Mouse (Mus musculus) heart, embryonic 11.5 days (tissue): ENCODE results near the gene Tmem170b. TPM values are rescaled to one million over a fixed set of nuclear protein-coding genes. Genes with fewer than 3 reads are reported as not detected.

Source experiments
- ATAC-seq: fragments of 200-750 bp; cut with Nextera tagmentation; replicated peaks from 2 replicates; pipeline ENCODE4 v1.8.0; 2017; ENCODE audit warnings: moderate library complexity; ENCODE audit not compliant: insufficient number of reproducible peaks, low FRiP score, low TSS enrichment
- H3K27ac ChIP-seq: fragments of 300-500 bp; sonication (generic); 2 replicates; pipeline ENCODE4 v1.5.1; 2014; ENCODE audit warnings: mild to moderate bottlenecking, low read depth, low read length
- H3K27me3 ChIP-seq: fragments of 300-500 bp; sonication (generic); 2 replicates; pipeline ENCODE4 v1.6.1; 2014; ENCODE audit warnings: mild to moderate bottlenecking, low read length, mixed read lengths; ENCODE audit not compliant: control insufficient read depth, insufficient read depth
- H3K36me3 ChIP-seq: fragments of 300-500 bp; sonication (generic); 2 replicates; pipeline ENCODE4 v1.6.1; 2014; ENCODE audit warnings: mild to moderate bottlenecking, low read length, moderate library complexity, mixed read lengths; ENCODE audit not compliant: control insufficient read depth, insufficient read depth
- H3K4me1 ChIP-seq: fragments of 300-500 bp; sonication (generic); 2 replicates; pipeline ENCODE4 v1.6.1; 2014; ENCODE audit warnings: low read length; ENCODE audit not compliant: control insufficient read depth, insufficient read depth
- H3K4me2 ChIP-seq: fragments of 300-500 bp; sonication (generic); 2 replicates; pipeline ENCODE4 v1.6.1; 2014; ENCODE audit warnings: mild to moderate bottlenecking, moderate library complexity
- H3K4me3 ChIP-seq: fragments of 300-500 bp; sonication (generic); 2 replicates; pipeline ENCODE4 v1.5.1; 2014; ENCODE audit warnings: low read depth, low read length
- H3K9ac ChIP-seq: fragments of 300-500 bp; sonication (generic); 2 replicates; pipeline ENCODE4 v1.6.1; 2014; ENCODE audit warnings: mild to moderate bottlenecking, low read depth, low read length, moderate library complexity
- H3K9me3 ChIP-seq: fragments of 300-500 bp; sonication (generic); replicated peaks from 2 replicates; pipeline ENCODE4 v1.6.1; 2016; ENCODE audit warnings: low read length; ENCODE audit not compliant: control insufficient read depth
- WGBS: fragments of 180-500 bp; shearing (Covaris S2); extraction: QIAGEN DNeasy Blood & Tissue Kit; methylation state at CpG from one replicate; pipeline ENCODE4 v1.1.7; 2014; ENCODE audit not compliant: insufficient replicate concordance; 5-methylcytosine and 5-hydroxymethylcytosine counted together
- polyA plus RNA-seq: library from polyadenylated mRNA; unstranded; fragments of >200 nt; fragmentation: Nextera tagmentation; extraction: Ambion mirVana; gene quantifications from 2 replicates; pipeline ENCODE4 v1.2.1, GENCODE M21; 2014

Gene Tmem170b
- polyA plus RNA-seq, 1 experiment from 2014 or later, result 17.6 TPM

GRCm38 (mm10) chr13:41624123-41624522, 18.4 kb downstream of the Tmem170b start:
- Histone ChIP-seq H3K36me3 (no peaks in the 10 kb centered on the region), H3K27me3 (no peaks in the 10 kb centered on the region), H3K9ac (no peak overlapping the region), H3K9me3 (no peaks in the 10 kb centered on the region), H3K4me3 (no peak overlapping the region), H3K27ac (no peak overlapping the region), H3K4me2 (no peak overlapping the region), H3K4me1 (peaks cover 7% of the 10 kb centered on the region; the same call in 1 of the 2 replicates)
- ATAC-seq, result no peak
- 79% methylated on average over 1 of the region's 1 CpGs for WGBS

- Histone ChIP-seq H3K4me1 (peaks cover 4% of the 10 kb centered on the region; the same call in 1 of the 2 replicates), H3K9ac (no peak overlapping the region), H3K4me2 (no peak overlapping the region), H3K9me3 (no peaks in the 10 kb centered on the region), H3K27me3 (no peaks in the 10 kb centered on the region), H3K36me3 (no peaks in the 10 kb centered on the region), H3K4me3 (no peak overlapping the region), H3K27ac (no peak overlapping the region)
- 74% methylated on average over 3 of the region's 3 CpGs for WGBS
- ATAC-seq, result no peak
Measured at GRCm38 (mm10) chr13:41625248-41625647, 19.5 kb downstream of the Tmem170b start.

GRCm38 (mm10) chr13:41627277-41627916, 21.7 kb downstream of the Tmem170b start:
- H3K36me3 ChIP-seq, result no peaks in the 10 kb centered on the region
- H3K4me3 ChIP-seq, result no peak overlapping the region

GRCm38 (mm10) chr13:41634401-41634818, 28.7 kb downstream of the Tmem170b start:
- Histone ChIP-seq H3K4me2 (no peak overlapping the region), H3K9me3 (no peaks in the 10 kb centered on the region), H3K9ac (no peak overlapping the region), H3K4me1 (0 out of 2 replicates have a peak, but pooled peaks cover 3% of the 10 kb centered on the region), H3K27me3 (no peaks in the 10 kb centered on the region), H3K4me3 (no peak overlapping the region), H3K36me3 (no peaks in the 10 kb centered on the region), H3K27ac (no peak overlapping the region)
- 27% methylated on average over 13 of the region's 13 CpGs for WGBS
- ATAC-seq, result no peak

More at GRCm38 (mm10) chr13:41627277-41627916, 21.7 kb downstream of the Tmem170b start:
- Histone ChIP-seq H3K4me2 (no peak overlapping the region), H3K9ac (no peak overlapping the region), H3K27ac (no peak overlapping the region), H3K4me1 (peaks cover 4% of the 10 kb centered on the region; the same call in 1 of the 2 replicates), H3K9me3 (no peaks in the 10 kb centered on the region), H3K27me3 (no peaks in the 10 kb centered on the region)
- ATAC-seq, result no peak
- 66% methylated on average over 3 of the region's 3 CpGs for WGBS

- WGBS, result 86% methylated on average over 4 of the region's 4 CpGs
- H3K4me2 ChIP-seq, result no peak overlapping the region
- no peak for ATAC-seq
Measured at GRCm38 (mm10) chr13:41638083-41638482, 32.4 kb downstream of the Tmem170b start.

GRCm38 (mm10) chr13:41642851-41643250, 37.1 kb downstream of the Tmem170b start:
- H3K36me3 ChIP-seq, result no peaks in the 10 kb centered on the region
- no peaks in the 10 kb centered on the region for H3K27me3 ChIP-seq
- 20% methylated on average over 6 of the region's 6 CpGs for WGBS
- H3K9me3 ChIP-seq, result no peaks in the 10 kb centered on the region
- no peak overlapping the region for H3K4me3 ChIP-seq
- H3K27ac ChIP-seq, result no peak overlapping the region
- peaks cover 22% of the 10 kb centered on the region for H3K4me1 ChIP-seq
- H3K9ac ChIP-seq, result no peak overlapping the region
- no peak for ATAC-seq
- H3K4me2 ChIP-seq, result no peak overlapping the region

More at GRCm38 (mm10) chr13:41638083-41638482, 32.4 kb downstream of the Tmem170b start:
- Histone ChIP-seq H3K4me3 (no peak overlapping the region), H3K27me3 (no peaks in the 10 kb centered on the region), H3K9me3 (no peaks in the 10 kb centered on the region), H3K9ac (no peak overlapping the region), H3K4me1 (0 out of 2 replicates have a peak, but pooled peaks cover 3% of the 10 kb centered on the region), H3K27ac (no peak overlapping the region), H3K36me3 (no peaks in the 10 kb centered on the region)

GRCm38 (mm10) chr13:41643798-41644197, 38.1 kb downstream of the Tmem170b start:
- no peaks in the 10 kb centered on the region for H3K9me3 ChIP-seq
- H3K9ac ChIP-seq, result peak overlapping the region; percentile 7; the same call in 1 of the 2 replicates
- no peak overlapping the region for H3K4me3 ChIP-seq
- peak overlapping the region; percentile 96 for H3K27ac ChIP-seq
- H3K4me2 ChIP-seq, result 0 out of 2 replicates have a peak overlapping the region, but pooled peaks have one; percentile 14
- peaks cover 24% of the 10 kb centered on the region for H3K4me1 ChIP-seq
- 37% methylated on average over 7 of the region's 7 CpGs for WGBS
- peak; percentile 77; the same call in 1 of the 2 replicates for ATAC-seq
- no peaks in the 10 kb centered on the region for H3K36me3 ChIP-seq
- no peaks in the 10 kb centered on the region for H3K27me3 ChIP-seq

GRCm38 (mm10) chr13:41644591-41645482, 39.1 kb downstream of the Tmem170b start:
- Histone ChIP-seq H3K27me3 (no peaks in the 10 kb centered on the region), H3K9ac (no peak overlapping the region), H3K4me2 (no peak overlapping the region), H3K9me3 (no peaks in the 10 kb centered on the region), H3K27ac (peak overlapping the region; percentile 96), H3K4me3 (no peak overlapping the region), H3K36me3 (no peaks in the 10 kb centered on the region), H3K4me1 (peaks cover 31% of the 10 kb centered on the region)
- WGBS, result 53% methylated on average over 10 of the region's 10 CpGs
- no peak for ATAC-seq
